Mouse (Mus musculus) retina, postnatal 7 days (tissue): Measurements from ENCODE around the gene App.

Source experiments
- DNase-seq: peaks from one replicate; pipeline ENCODE4 v3.0.0-alpha.2; 2012; ENCODE audit warnings: low read depth, low spot score

Gene App

GRCm38 (mm10) chr16:85023106-85023505 is 150.5 kb downstream of the App start:
- no peak for DNase-seq

- no peak for DNase-seq
Measured at GRCm38 (mm10) chr16:85020696-85021323, 152.8 kb downstream of the App start.

DNA sequence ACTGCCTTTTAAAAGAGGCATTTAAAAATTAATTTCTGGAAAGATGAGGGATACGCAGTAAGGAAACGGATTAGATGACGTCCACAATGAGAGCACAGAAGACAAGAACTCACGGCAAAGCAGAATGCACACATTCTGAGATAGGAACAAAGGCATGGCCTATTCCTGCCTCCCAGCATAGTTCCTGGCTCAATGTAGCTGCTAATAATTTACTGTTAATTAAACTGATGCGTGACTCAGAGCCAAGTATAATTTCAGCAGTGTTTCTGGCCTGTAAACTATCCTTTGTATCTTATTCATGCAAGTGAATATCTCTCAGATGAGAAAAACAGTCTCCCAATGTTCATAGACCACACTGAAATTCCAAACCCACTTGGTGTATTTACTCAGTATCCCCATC is 154.3 kb downstream of the App start:
- no peak for DNase-seq

GRCm38 (mm10) chr16:85017845-85018244 is 155.7 kb downstream of the App start:
- DNase-seq, result no peak

GRCm38 (mm10) chr16:85012695-85013094 is 160.9 kb downstream of the App start:
- DNase-seq, result no peak

DNA sequence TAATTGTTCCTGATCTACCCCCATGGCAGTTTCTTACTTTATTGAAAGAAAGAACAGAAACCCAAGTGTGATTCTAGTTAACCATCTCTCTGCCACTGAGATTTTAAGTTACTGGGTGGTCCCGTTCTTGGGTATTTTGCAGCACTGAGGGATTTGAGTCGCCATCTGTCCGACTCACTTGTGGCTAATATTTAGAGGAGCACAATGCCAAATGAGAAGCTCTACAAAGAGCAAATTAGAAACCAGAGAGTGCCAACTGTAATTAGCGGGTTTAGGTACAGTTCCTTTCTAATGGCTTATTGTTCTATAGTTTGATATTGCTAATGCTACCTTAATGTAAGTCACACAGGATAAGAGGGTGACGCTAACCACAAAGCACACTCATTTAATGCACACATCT is 161.4 kb downstream of the App start:
- DNase-seq, result no peak

- DNase-seq, result no peak
Measured at GRCm38 (mm10) chr16:85010651-85011050, 162.9 kb downstream of the App start.

- DNase-seq, result no peak
Measured at GRCm38 (mm10) chr16:85008866-85009645, 164.5 kb downstream of the App start.

- DNase-seq, result no peak
Measured at GRCm38 (mm10) chr16:85001939-85002556, 171.5 kb downstream of the App start.

GRCm38 (mm10) chr16:85000304-85000703 is 173.3 kb downstream of the App start:
- no peak for DNase-seq

- DNase-seq, result no peak
Measured at GRCm38 (mm10) chr16:84997551-84997950, 176.0 kb downstream of the App start.

DNA sequence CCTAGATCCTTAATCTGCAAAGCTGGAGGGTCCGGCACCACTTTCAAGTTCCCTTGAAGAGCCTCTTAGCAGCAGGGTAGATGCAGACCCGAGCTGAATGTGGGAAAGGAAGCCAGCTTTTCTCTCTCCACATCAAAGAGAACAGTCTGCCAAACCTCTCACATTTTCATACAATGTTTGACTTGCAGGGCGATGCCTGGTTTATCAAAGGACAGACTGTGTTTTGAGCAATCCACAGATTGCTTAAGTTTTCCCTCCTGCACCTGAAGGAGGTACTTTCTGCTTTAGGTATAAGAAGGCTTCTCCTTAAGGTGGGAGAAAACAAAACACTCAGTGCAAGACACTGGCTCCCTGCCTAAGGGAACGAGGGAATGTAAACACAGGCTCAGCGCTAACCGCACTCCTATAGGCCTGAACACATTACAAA is 178.1 kb downstream of the App start:
- no peak for DNase-seq

GRCm38 (mm10) chr16:84992888-84993287 is 180.7 kb downstream of the App start:
- no peak for DNase-seq

DNA sequence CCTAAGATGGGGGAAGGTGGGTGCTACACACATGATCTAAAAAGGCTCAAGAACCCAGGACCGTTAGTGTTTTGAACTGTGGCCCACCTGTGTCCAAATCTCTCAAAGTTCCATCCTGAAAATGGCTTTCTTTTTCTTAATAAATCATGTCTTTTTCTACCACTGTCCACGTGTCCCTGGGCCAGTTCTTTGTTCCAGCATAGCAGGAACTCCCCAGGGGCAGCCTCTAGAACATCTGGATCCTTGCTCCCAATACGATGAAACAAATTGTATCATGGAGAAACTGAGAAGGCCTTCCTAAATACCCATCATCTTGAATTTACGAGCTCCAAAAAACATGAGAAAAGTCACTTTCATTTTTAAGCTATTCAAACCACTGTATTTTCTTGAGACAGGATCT is 182.6 kb downstream of the App start:
- DNase-seq, result no peak

DNA sequence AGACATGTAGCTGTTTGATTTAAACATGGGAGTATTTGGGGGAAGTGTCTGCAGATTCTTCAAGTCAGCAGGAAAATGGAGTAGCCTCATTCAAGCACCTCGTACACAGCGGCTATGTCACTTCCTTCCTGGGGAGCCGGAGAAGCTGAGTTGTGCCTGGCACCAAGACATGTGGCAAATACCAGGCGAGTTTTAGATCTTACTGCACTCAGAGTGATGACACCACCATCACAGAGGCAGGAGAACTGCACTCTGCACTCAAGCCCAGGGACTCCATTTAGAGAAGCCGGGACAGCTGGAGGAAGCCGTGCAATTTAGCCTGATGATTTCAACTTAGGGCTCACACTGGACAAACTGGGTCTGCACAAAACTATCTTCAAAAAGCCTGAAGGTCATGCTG is 183.6 kb downstream of the App start:
- DNase-seq, result no peak

DNA sequence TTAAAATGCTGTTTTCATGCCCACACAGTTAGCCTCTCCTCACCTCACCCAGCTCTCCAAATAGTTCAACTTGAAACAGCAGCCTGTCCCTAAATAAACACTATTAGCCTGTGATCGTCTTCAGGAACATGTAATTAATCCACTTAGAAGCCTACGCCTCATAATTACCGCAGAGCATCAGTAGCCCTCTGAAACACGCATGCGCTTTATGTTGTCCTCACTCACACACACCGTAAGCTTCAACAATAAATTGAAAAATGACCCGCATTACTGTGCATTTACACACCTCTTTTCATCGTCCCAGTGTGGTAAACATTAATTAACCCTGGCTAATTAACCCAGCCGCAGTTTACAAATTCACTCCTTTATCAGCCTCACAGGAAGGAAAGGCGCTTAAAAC is 184.1 kb downstream of the App start:
- no peak for DNase-seq

DNA sequence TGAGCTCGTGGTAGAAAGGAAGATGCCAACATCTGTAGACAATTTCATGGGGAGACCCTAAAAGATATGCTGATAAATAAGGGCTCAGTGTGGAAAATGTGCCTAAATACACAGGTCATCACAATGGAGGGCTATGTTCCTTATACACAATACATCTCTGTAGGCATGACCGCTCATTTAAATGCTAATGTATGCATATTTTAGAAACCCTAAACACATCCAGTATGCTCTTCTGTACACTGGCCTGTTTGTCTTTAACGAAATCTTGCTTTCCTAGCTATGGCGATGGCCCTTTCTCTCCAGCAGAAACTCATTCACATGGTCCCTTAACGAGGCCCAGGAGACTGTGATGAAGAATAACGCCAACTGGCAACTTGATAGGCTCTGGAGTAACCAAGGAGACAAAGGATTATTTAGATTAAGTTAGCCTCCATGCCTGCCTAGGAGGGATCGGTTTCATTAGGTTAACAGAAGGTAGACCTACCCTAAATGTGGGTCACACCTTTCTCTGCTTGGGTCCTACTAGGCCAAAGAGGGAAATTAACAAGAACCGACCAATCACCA is 185.8 kb downstream of the App start:
- DNase-seq, result no peak

DNA sequence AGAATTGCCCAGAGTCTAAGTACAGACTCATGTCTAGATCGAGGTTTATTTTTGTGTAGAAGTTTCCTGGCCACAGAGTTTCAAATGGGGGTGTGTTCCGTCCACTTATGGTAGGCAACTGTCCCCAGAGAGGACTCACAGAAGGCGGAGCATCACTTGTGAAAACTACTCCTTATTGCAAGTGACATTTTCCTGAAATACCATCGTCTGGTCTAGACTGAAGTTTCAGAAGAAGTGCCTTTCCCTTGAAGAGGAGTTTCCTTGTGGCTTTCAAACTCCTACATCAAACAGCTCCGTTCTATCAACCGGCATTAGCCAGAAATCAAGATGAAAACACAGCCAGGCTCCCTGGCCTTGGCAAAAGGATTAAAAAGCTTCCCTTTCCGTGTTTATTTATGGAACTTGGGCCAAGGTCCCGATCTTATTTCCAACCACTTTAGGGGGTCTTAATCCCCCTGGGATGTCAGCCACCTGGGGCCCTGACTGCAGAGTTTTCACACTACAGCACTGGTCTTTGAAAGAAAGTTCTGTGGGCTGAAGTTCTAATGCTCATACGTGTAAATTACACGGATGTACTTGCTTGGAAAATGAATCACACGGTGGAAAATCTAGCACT is 187.4 kb downstream of the App start:
- no peak for DNase-seq

GRCm38 (mm10) chr16:84985340-84985739 is 188.2 kb downstream of the App start:
- no peak for DNase-seq

GRCm38 (mm10) chr16:84983428-84983827 is 190.1 kb downstream of the App start:
- no peak for DNase-seq

GRCm38 (mm10) chr16:84982589-84982988 is 191.0 kb downstream of the App start:
- DNase-seq, result no peak

DNA sequence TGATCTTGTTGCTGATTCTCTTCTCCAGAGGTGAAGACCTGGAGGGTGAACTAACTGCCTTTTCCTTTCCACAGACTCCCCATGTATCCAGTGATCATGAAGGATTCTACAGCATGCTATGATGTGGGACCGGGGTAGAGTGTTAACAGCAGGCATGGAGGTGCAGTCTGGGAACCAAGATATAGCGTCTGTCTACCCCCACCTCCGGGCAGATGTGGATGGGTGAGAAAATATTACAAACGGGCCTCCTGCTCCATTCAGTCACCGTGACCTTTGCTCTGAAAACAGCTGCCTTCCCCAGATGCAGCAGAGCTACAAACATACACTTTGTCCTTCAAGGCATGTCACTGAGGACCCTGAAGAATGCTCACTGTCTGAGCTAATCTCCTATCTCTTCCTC is 195.0 kb downstream of the App start:
- DNase-seq, result no peak
